Mouse (Mus musculus) cortical plate, adult 2 months (tissue): Measurements from ENCODE around the gene Zfp362.

ENCODE experiments used
- CTCF ChIP-seq: fragments of 200-500 bp; IDR thresholded peaks from 2 replicates; pipeline ENCODE4 v1.5.1; 2011; ENCODE audit warnings: mild to moderate bottlenecking, control low read depth, low read length; ENCODE audit not compliant: insufficient read depth; ENCODE audit errors: extremely low read depth
- POLR2A ChIP-seq: fragments of 200-500 bp; IDR thresholded peaks from 2 replicates; pipeline ENCODE4 v1.6.1; 2011; ENCODE audit warnings: mild to moderate bottlenecking, low read length, control low read depth; ENCODE audit not compliant: insufficient read depth; ENCODE audit errors: extremely low read depth

GRCm38 (mm10) chr4:128776568-128777289 lies 29.1 kb downstream of the Zfp362 start:
- peak; percentile 83 for TF ChIP-seq CTCF
- TF ChIP-seq POLR2A, result no peak
